Mouse (Mus musculus): ENCODE data around the gene Ocrl. TPM values are rescaled to one million over a fixed set of nuclear protein-coding genes. Genes with fewer than 3 reads are reported as not detected.

The Ocrl gene
- polyA plus RNA-seq, 1 experiment from 2014 or later = 19.9 TPM

GRCm38 (mm10) chrX:48001151-48001550, 89.0 kb downstream of the Ocrl start:
- WGBS = 49% methylated on average over 7 of the region's 7 CpGs

GRCm38 (mm10) chrX:48004786-48005185, 92.6 kb downstream of the Ocrl start:
- Histone ChIP-seq H3K27me3 (ENCODE audit: control insufficient read depth, insufficient read depth, low read length) (no peaks in the 10 kb centered on the region), H3K9me3 (replicated peaks; ENCODE audit: control insufficient read depth, low read length) (no peaks in the 10 kb centered on the region), H3K27ac (ENCODE audit: low read length) (no peak overlapping the region), H3K36me3 (ENCODE audit: control insufficient read depth, insufficient read depth, low read length) (no peaks in the 10 kb centered on the region), H3K4me2 (ENCODE audit: low read depth, low read length) (no peak overlapping the region), H3K4me3 (replicated peaks; ENCODE audit: low read length) (no peak overlapping the region), H3K4me1 (ENCODE audit: control insufficient read depth, insufficient read depth, low read length) (no peaks in the 10 kb centered on the region), H3K9ac (ENCODE audit: low read length) (no peak overlapping the region)
- 64% methylated on average over 1 of the region's 1 CpGs for WGBS
- ATAC-seq (ENCODE audit: insufficient read depth, low FRiP score) = no peak

More at GRCm38 (mm10) chrX:48001151-48001550, 89.0 kb downstream of the Ocrl start:
- no peak overlapping the region for H3K27ac ChIP-seq (ENCODE audit: low read length)
- no peak for ATAC-seq (ENCODE audit: insufficient read depth, low FRiP score)
- no peaks in the 10 kb centered on the region for H3K9me3 ChIP-seq (replicated peaks; ENCODE audit: control insufficient read depth, low read length)
- H3K36me3 ChIP-seq (ENCODE audit: control insufficient read depth, insufficient read depth, low read length) = no peaks in the 10 kb centered on the region
- H3K4me2 ChIP-seq (ENCODE audit: low read depth, low read length) = no peak overlapping the region
- no peak overlapping the region for H3K9ac ChIP-seq (ENCODE audit: low read length)
- H3K4me3 ChIP-seq (replicated peaks; ENCODE audit: low read length) = no peak overlapping the region
- H3K27me3 ChIP-seq (ENCODE audit: control insufficient read depth, insufficient read depth, low read length) = no peaks in the 10 kb centered on the region
- H3K4me1 ChIP-seq (ENCODE audit: control insufficient read depth, insufficient read depth, low read length) = no peaks in the 10 kb centered on the region

- Histone ChIP-seq H3K4me3 (replicated peaks; ENCODE audit: low read length) (no peak overlapping the region), H3K4me2 (ENCODE audit: low read depth, low read length) (no peak overlapping the region), H3K9me3 (replicated peaks; ENCODE audit: control insufficient read depth, low read length) (no peaks in the 10 kb centered on the region), H3K4me1 (ENCODE audit: control insufficient read depth, insufficient read depth, low read length) (no peaks in the 10 kb centered on the region), H3K27me3 (ENCODE audit: control insufficient read depth, insufficient read depth, low read length) (no peaks in the 10 kb centered on the region), H3K27ac (ENCODE audit: low read length) (no peak overlapping the region), H3K9ac (ENCODE audit: low read length) (no peak overlapping the region), H3K36me3 (ENCODE audit: control insufficient read depth, insufficient read depth, low read length) (no peaks in the 10 kb centered on the region)
- ATAC-seq (ENCODE audit: insufficient read depth, low FRiP score) = peak; percentile 33; the same call in 1 of the 2 replicates
- 52% methylated on average over 8 of the region's 8 CpGs for WGBS
These were observed 93.9 kb downstream of the Ocrl start for GRCm38 (mm10) chrX:48006062-48006461.

- Histone ChIP-seq H3K4me3 (replicated peaks; ENCODE audit: low read length) (no peak overlapping the region), H3K9ac (ENCODE audit: low read length) (no peak overlapping the region), H3K27ac (ENCODE audit: low read length) (no peak overlapping the region), H3K4me1 (ENCODE audit: control insufficient read depth, insufficient read depth, low read length) (no peaks in the 10 kb centered on the region), H3K9me3 (replicated peaks; ENCODE audit: control insufficient read depth, low read length) (no peaks in the 10 kb centered on the region), H3K4me2 (ENCODE audit: low read depth, low read length) (no peak overlapping the region), H3K27me3 (ENCODE audit: control insufficient read depth, insufficient read depth, low read length) (no peaks in the 10 kb centered on the region), H3K36me3 (ENCODE audit: control insufficient read depth, insufficient read depth, low read length) (no peaks in the 10 kb centered on the region)
- 89% methylated on average over 3 of the region's 3 CpGs for WGBS
- ATAC-seq (ENCODE audit: insufficient read depth, low FRiP score) = no peak
These were observed 99.5 kb downstream of the Ocrl start for GRCm38 (mm10) chrX:48011656-48012055.

Other genes starting within 250 kb of the Ocrl start
- 25.5 and 28.6 TPM in 2 replicates for gene Smarca1, start 19.4 kb upstream of the Ocrl start, polyA plus RNA-seq (2015; fragmentation: Nextera tagmentation; extraction: Ambion mirVana)
- 5.1 and 6.5 TPM in 2 replicates for gene Apln, start 122.5 kb downstream of the Ocrl start, polyA plus RNA-seq (2015; fragmentation: Nextera tagmentation; extraction: Ambion mirVana)
- 1.3 and 1.4 TPM in 2 replicates for gene Xpnpep2, start 196.3 kb downstream of the Ocrl start, polyA plus RNA-seq (2015; fragmentation: Nextera tagmentation; extraction: Ambion mirVana)
- 4.3 and 5.0 TPM in 2 replicates for gene Sash3, start 234.0 kb downstream of the Ocrl start, polyA plus RNA-seq (2015; fragmentation: Nextera tagmentation; extraction: Ambion mirVana)